Comparison of ENCODE assay signal across 20 mouse cellular contexts in the genomic region with DNA sequence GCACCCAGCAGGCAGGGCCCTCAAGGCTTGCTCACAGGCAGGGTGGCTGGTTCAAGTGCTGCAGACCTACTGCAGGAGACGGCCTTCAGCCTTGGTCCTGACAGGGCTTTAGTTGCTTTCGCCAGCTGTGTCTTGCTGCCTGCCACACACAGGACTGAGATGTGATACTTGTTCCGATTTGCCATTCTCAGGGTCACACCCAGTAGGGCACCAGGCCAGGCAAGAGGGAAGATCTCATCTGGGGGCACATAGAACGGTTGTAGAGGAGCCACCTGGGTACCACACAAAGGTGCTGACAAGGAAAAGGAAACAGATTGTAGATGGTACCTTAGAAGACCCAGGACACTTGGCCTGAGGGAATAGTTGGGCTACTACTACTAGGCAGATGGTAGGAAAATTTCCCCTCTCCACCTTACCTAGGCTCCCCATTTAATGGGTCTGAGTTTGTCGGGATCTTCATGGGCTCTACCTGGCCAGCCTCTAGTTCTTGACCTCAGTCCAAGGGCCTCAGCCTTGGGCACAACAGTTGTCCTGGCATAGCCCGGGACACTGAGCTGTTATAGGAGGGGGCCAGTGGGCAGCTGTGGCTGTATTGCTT. TPM values are rescaled to one million over a fixed set of nuclear protein-coding genes. Genes with fewer than 3 reads are reported as not detected.
DNase-seq lines count a peak whose midpoint lies in the region; TF ChIP-seq lines count a peak whose summit lies in the region.
"Had no signal": no experiment of that assay in that cellular context is flagged by ENCODE, and none has a peak within 500 bp of the region (broad histone marks: within the 10 kb centered on the region; RNA-seq: fewer than 3 reads in every experiment).

No protein-coding gene starts in this region.

- TF ChIP-seq CTCF in lung, adult 2 months (IDR thresholded peaks at IDR 0.05; ENCODE audit: insufficient read depth, low read length) = no peak

- peaks cover 7% of the 10 kb centered on the region for H3K4me1 ChIP-seq in lung, adult 2 months (ENCODE audit: control insufficient read depth, insufficient read depth, low read length)

- H3K4me3 ChIP-seq in lung, adult 2 months (replicated peaks; ENCODE audit: extremely low read depth, low read depth, low read length) = no peak overlapping the region
- H3K4me3 ChIP-seq: forebrain, embryonic 10.5 days; forebrain, embryonic 13.5 days; heart, embryonic 12.5 days; heart, embryonic 15.5 days; hindbrain, embryonic 10.5 days; hindbrain, embryonic 13.5 days; intestine, embryonic 15.5 days had no signal

- no peak for TF ChIP-seq POLR2A in lung, adult 2 months (IDR thresholded peaks at IDR 0.05; ENCODE audit: borderline replicate concordance, extremely low read depth, low read depth, low read length)

- peak; percentile 33 to 41 for DNase-seq in cerebellum, adult 18-20 months
- DNase-seq in cerebellum, postnatal 36 days = no peak
- peak; percentile 44 to 57 for DNase-seq in cerebellum, postnatal 14 days
- no peak for DNase-seq in cerebellum, adult 11 months
- DNase-seq in lung, postnatal 10 days = peak; percentile 30
- DNase-seq in lung, adult 2 months = no peak
- DNase-seq: adrenal gland, postnatal 10 days; gastrocnemius, postnatal 25 days; heart, adult 18-20 months; heart, postnatal 10 days; heart, postnatal 36 days; kidney, adult 11 months; kidney, adult 8-10 months had no signal

- 80% methylated on average over 6 of the region's 6 CpGs for WGBS in lung, adult 2 months

RNA-seq across cellular contexts. Expression of gene Susd2, which starts 21.0 kb away (rescaled TPM):
- 13.4 and 15.3 TPM in 2 replicates for polyA plus RNA-seq in lung, adult 2 months (2012; rRNA removed)

Comparison
In these comparisons a context has a peak if more than half of its experiments do, and no peak if none do; other contexts are left out.
1. DNase-seq: peak in cerebellum, adult 18-20 months (2 of 2), cerebellum, postnatal 14 days (2 of 2) and lung, postnatal 10 days (single experiment); none in cerebellum, postnatal 36 days (0 of 2), cerebellum, adult 11 months (single experiment) and lung, adult 2 months (single experiment).